Mouse (Mus musculus): ENCODE results near the gene Cyp51.

DNA sequence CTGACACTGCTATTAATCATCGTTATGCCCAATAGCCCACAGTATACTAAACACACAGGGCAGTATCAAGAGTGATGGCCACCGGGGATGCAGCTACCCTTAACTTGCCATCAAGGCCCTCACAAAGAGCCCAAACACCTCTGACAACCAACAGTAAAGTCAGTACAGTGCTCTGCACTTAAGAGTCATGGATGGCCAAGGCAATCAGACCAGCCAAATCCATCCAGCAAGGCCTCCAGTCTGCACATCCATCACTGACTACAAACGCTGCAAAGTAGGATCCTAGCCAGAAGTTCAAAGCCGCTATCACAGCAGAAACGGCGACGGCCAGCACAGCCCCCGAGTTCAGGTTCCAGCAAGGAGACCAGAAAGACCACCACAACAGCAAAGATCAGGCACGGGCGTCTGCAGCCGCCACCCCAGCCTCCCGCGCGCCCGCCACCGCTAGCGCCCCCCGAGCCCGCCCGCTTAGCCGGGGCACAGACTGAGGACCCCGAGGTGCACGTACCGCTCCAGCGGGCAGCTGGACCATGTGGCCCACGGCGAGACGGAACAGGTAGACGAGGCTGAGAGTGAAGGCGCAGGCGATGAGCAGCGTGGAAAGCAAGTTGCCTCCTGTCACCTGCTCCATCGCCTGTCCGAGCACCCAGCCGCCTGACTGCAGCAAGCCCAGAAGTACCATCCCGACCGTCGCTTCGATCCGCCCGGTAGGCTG lies 763 bp downstream of the Cyp51 start:
- TF ChIP-seq CTCF (IDR thresholded peaks at IDR 0.05; ENCODE audit: extremely low read depth, insufficient read depth, insufficient read length, insufficient replicate concordance) (no peak), POLR2A (IDR thresholded peaks at IDR 0.05; ENCODE audit: low read depth, low read length) (no peak)
